Mouse (Mus musculus) liver, embryonic 12.5 days (tissue): ENCODE results near the gene Tmem129. TPM values are rescaled to one million over a fixed set of nuclear protein-coding genes. Genes with fewer than 3 reads are reported as not detected.

Source experiments
- ATAC-seq: fragments of 200-750 bp; cut with Nextera tagmentation; 2 replicates; pipeline ENCODE4 v1.8.0; 2017; ENCODE audit warnings: moderate number of reproducible peaks, mild to moderate bottlenecking, moderate library complexity
- H3K27ac ChIP-seq: fragments of 300-500 bp; sonication (generic); 2 replicates; pipeline ENCODE4 v1.5.1; 2016; ENCODE audit warnings: mild to moderate bottlenecking
- H3K27me3 ChIP-seq: fragments of 300-500 bp; sonication (generic); replicated peaks from 2 replicates; pipeline ENCODE4 v1.6.1; 2016; ENCODE audit warnings: mild to moderate bottlenecking, moderate library complexity
- H3K36me3 ChIP-seq: fragments of 300-500 bp; sonication (generic); 2 replicates; pipeline ENCODE4 v1.6.1; 2016; ENCODE audit warnings: mild to moderate bottlenecking, moderate library complexity
- H3K4me1 ChIP-seq: fragments of 300-500 bp; sonication (generic); 2 replicates; pipeline ENCODE4 v1.6.1; 2016
- H3K4me2 ChIP-seq: fragments of 300-500 bp; sonication (generic); 2 replicates; pipeline ENCODE4 v1.6.1; 2016; ENCODE audit warnings: mild to moderate bottlenecking, moderate library complexity
- H3K4me3 ChIP-seq: fragments of 300-500 bp; sonication (generic); 2 replicates; pipeline ENCODE4 v1.5.1; 2016; ENCODE audit warnings: mild to moderate bottlenecking, moderate library complexity
- H3K9ac ChIP-seq: fragments of 300-500 bp; sonication (generic); 2 replicates; pipeline ENCODE4 v1.6.1; 2016; ENCODE audit warnings: mild to moderate bottlenecking, moderate library complexity
- H3K9me3 ChIP-seq: fragments of 300-500 bp; sonication (generic); replicated peaks from 2 replicates; pipeline ENCODE4 v1.6.1; 2016; ENCODE audit warnings: mild to moderate bottlenecking, moderate library complexity
- WGBS: fragments of 180-500 bp; shearing (Covaris S2); methylation state at CpG from one replicate; pipeline ENCODE4 v1.1.7; 2016; ENCODE audit not compliant: insufficient replicate concordance; 5-methylcytosine and 5-hydroxymethylcytosine counted together
- polyA plus RNA-seq: library from polyadenylated mRNA; unstranded; fragments of >200 nt; fragmentation: Nextera tagmentation; extraction: Ambion mirVana; gene quantifications from 2 replicates; pipeline ENCODE4 v1.2.1, GENCODE M21; 2016

The Tmem129 gene
- polyA plus RNA-seq, 1 experiment from 2014 or later: 27.3 TPM

- Histone ChIP-seq H3K4me3 (no peak overlapping the region), H3K4me1 (peaks cover 54% of the 10 kb centered on the region), H3K36me3 (no peaks in the 10 kb centered on the region), H3K27ac (no peak overlapping the region), H3K4me2 (no peak overlapping the region), H3K27me3 (peaks cover 91% of the 10 kb centered on the region), H3K9me3 (no peaks in the 10 kb centered on the region), H3K9ac (no peak overlapping the region)
- ATAC-seq: no peak
- 65% methylated on average over 5 of the region's 5 CpGs for WGBS
Measured at GRCm38 (mm10) chr5:33696430-33696829, 38.2 kb upstream of the Tmem129 start.

- Histone ChIP-seq H3K36me3 (no peaks in the 10 kb centered on the region), H3K9me3 (no peaks in the 10 kb centered on the region), H3K27me3 (peaks cover 87% of the 10 kb centered on the region), H3K27ac (peak overlapping the region; percentile 69), H3K4me2 (peak overlapping the region; percentile 75), H3K4me3 (peak overlapping the region; percentile 50), H3K9ac (peak overlapping the region; percentile 55), H3K4me1 (peaks cover 52% of the 10 kb centered on the region)
- 8% methylated on average over 23 of the region's 24 CpGs for WGBS
- ATAC-seq: 0 out of 2 replicates have a peak, but pooled peaks have one; percentile 9
Measured at GRCm38 (mm10) chr5:33695718-33696121, 37.5 kb upstream of the Tmem129 start.

- Histone ChIP-seq H3K36me3 (no peaks in the 10 kb centered on the region), H3K4me2 (peak overlapping the region; percentile 75), H3K27ac (peak overlapping the region; percentile 69), H3K9ac (peak overlapping the region; percentile 55), H3K9me3 (no peaks in the 10 kb centered on the region), H3K4me3 (peak overlapping the region; percentile 50), H3K4me1 (peaks cover 47% of the 10 kb centered on the region), H3K27me3 (peaks cover 86% of the 10 kb centered on the region)
- peak; percentile 42; the same call in 1 of the 2 replicates for ATAC-seq
- WGBS: 7% methylated on average over 71 of the region's 71 CpGs
Measured at GRCm38 (mm10) chr5:33694848-33695717, 36.9 kb upstream of the Tmem129 start.

- H3K4me2 ChIP-seq: peak overlapping the region; percentile 75; the same call in 1 of the 2 replicates
- H3K27ac ChIP-seq: peak overlapping the region; percentile 69
- H3K9me3 ChIP-seq: no peaks in the 10 kb centered on the region
- H3K27me3 ChIP-seq: peaks cover 84% of the 10 kb centered on the region
- 73% methylated on average over 9 of the region's 9 CpGs for WGBS
- H3K4me3 ChIP-seq: no peak overlapping the region
- peaks cover 51% of the 10 kb centered on the region for H3K4me1 ChIP-seq
- H3K36me3 ChIP-seq: no peaks in the 10 kb centered on the region
- ATAC-seq: peak; percentile 10; the same call in 1 of the 2 replicates
- no peak overlapping the region for H3K9ac ChIP-seq
Measured at GRCm38 (mm10) chr5:33694461-33694847, 36.2 kb upstream of the Tmem129 start.

- Histone ChIP-seq H3K36me3 (no peaks in the 10 kb centered on the region), H3K27ac (no peak overlapping the region), H3K9me3 (no peaks in the 10 kb centered on the region), H3K4me1 (peaks cover 58% of the 10 kb centered on the region), H3K4me2 (peak overlapping the region; percentile 19), H3K9ac (no peak overlapping the region), H3K27me3 (peaks cover 67% of the 10 kb centered on the region), H3K4me3 (no peak overlapping the region)
- ATAC-seq: no peak
- 20% methylated on average over 24 of the region's 24 CpGs for WGBS
Measured at GRCm38 (mm10) chr5:33692393-33692792, 34.2 kb upstream of the Tmem129 start.

GRCm38 (mm10) chr5:33689852-33690645 lies 31.8 kb upstream of the Tmem129 start:
- WGBS: 81% methylated on average over 11 of the region's 11 CpGs
- H3K27ac ChIP-seq: no peak overlapping the region
- no peaks in the 10 kb centered on the region for H3K36me3 ChIP-seq
- no peak overlapping the region for H3K9ac ChIP-seq
- no peak for ATAC-seq
- no peaks in the 10 kb centered on the region for H3K9me3 ChIP-seq
- peaks cover 46% of the 10 kb centered on the region for H3K4me1 ChIP-seq
- peaks cover 48% of the 10 kb centered on the region for H3K27me3 ChIP-seq
- H3K4me2 ChIP-seq: no peak overlapping the region
- H3K4me3 ChIP-seq: no peak overlapping the region

- ATAC-seq: no peak
Measured at GRCm38 (mm10) chr5:33689221-33689844, 31.1 kb upstream of the Tmem129 start.

GRCm38 (mm10) chr5:33688278-33689220 lies 30.3 kb upstream of the Tmem129 start:
- no peak overlapping the region for H3K9ac ChIP-seq
- no peak for ATAC-seq

More at GRCm38 (mm10) chr5:33689221-33689844, 31.1 kb upstream of the Tmem129 start:
- peaks cover 40% of the 10 kb centered on the region for H3K4me1 ChIP-seq
- 78% methylated on average over 20 of the region's 20 CpGs for WGBS
- H3K36me3 ChIP-seq: no peaks in the 10 kb centered on the region
- no peaks in the 10 kb centered on the region for H3K9me3 ChIP-seq
- no peak overlapping the region for H3K27ac ChIP-seq
- no peak overlapping the region for H3K4me2 ChIP-seq
- H3K4me3 ChIP-seq: no peak overlapping the region
- H3K9ac ChIP-seq: no peak overlapping the region
- peaks cover 41% of the 10 kb centered on the region for H3K27me3 ChIP-seq

GRCm38 (mm10) chr5:33687142-33687541 lies 28.9 kb upstream of the Tmem129 start:
- Histone ChIP-seq H3K4me1 (peaks cover 39% of the 10 kb centered on the region), H3K9me3 (no peaks in the 10 kb centered on the region), H3K4me3 (no peak overlapping the region), H3K27me3 (peaks cover 19% of the 10 kb centered on the region), H3K36me3 (no peaks in the 10 kb centered on the region), H3K9ac (no peak overlapping the region), H3K27ac (no peak overlapping the region), H3K4me2 (no peak overlapping the region)
- no peak for ATAC-seq
- 69% methylated on average over 4 of the region's 4 CpGs for WGBS

More at GRCm38 (mm10) chr5:33688278-33689220, 30.3 kb upstream of the Tmem129 start:
- H3K9me3 ChIP-seq: no peaks in the 10 kb centered on the region
- no peak overlapping the region for H3K27ac ChIP-seq
- H3K36me3 ChIP-seq: no peaks in the 10 kb centered on the region
- H3K4me3 ChIP-seq: no peak overlapping the region
- peaks cover 43% of the 10 kb centered on the region for H3K4me1 ChIP-seq
- H3K27me3 ChIP-seq: peaks cover 33% of the 10 kb centered on the region
- no peak overlapping the region for H3K4me2 ChIP-seq
- 60% methylated on average over 14 of the region's 14 CpGs for WGBS

- 92% methylated on average over 4 of the region's 4 CpGs for WGBS
- H3K4me2 ChIP-seq: no peak overlapping the region
- H3K27me3 ChIP-seq: 0 out of 2 replicates have a peak, but pooled peaks cover 9% of the 10 kb centered on the region
- no peaks in the 10 kb centered on the region for H3K36me3 ChIP-seq
- no peaks in the 10 kb centered on the region for H3K9me3 ChIP-seq
- H3K27ac ChIP-seq: no peak overlapping the region
- ATAC-seq: no peak
- H3K4me3 ChIP-seq: no peak overlapping the region
- H3K4me1 ChIP-seq: peaks cover 51% of the 10 kb centered on the region
- no peak overlapping the region for H3K9ac ChIP-seq
Measured at GRCm38 (mm10) chr5:33684932-33685331, 26.7 kb upstream of the Tmem129 start.
